Mouse (Mus musculus) testis, adult 2 months (tissue): ENCODE results near the gene Gpc6. TPM values are rescaled to one million over a fixed set of nuclear protein-coding genes. Genes with fewer than 3 reads are reported as not detected.

Source experiments
- H3K27ac ChIP-seq: fragments of 200-500 bp; 2 replicates; pipeline ENCODE4 v1.5.1; 2012; ENCODE audit warnings: low read depth, low read length; ENCODE audit not compliant: control insufficient read depth, insufficient read depth
- H3K27me3 ChIP-seq: fragments of 200-500 bp; 2 replicates; pipeline ENCODE4 v1.6.1; 2012; ENCODE audit warnings: mild to moderate bottlenecking, low read length, moderate library complexity; ENCODE audit not compliant: control insufficient read depth, insufficient read depth
- H3K36me3 ChIP-seq: fragments of 200-500 bp; 2 replicates; pipeline ENCODE4 v1.6.1; 2012; ENCODE audit warnings: mild to moderate bottlenecking, low read length; ENCODE audit not compliant: control insufficient read depth, insufficient read depth
- H3K4me1 ChIP-seq: fragments of 200-500 bp; 2 replicates; pipeline ENCODE4 v1.6.1; 2012; ENCODE audit warnings: low read length; ENCODE audit not compliant: control insufficient read depth, insufficient read depth
- H3K4me3 ChIP-seq: fragments of 200-500 bp; 2 replicates; pipeline ENCODE4 v1.5.1; 2012; ENCODE audit warnings: low read depth, mild to moderate bottlenecking, low read length, moderate library complexity, mixed read lengths; ENCODE audit not compliant: control insufficient read depth
- CTCF ChIP-seq: fragments of 200-500 bp; IDR thresholded peaks from 2 replicates; pipeline ENCODE4 v1.5.1; 2012; ENCODE audit warnings: low read depth, mild to moderate bottlenecking, inconsistent platforms, low read length, moderate library complexity; ENCODE audit not compliant: control insufficient read depth, insufficient read depth, insufficient replicate concordance
- POLR2A ChIP-seq: fragments of 200-500 bp; IDR thresholded peaks from 2 replicates; pipeline ENCODE4 v1.6.1; 2012; ENCODE audit warnings: low read depth, mild to moderate bottlenecking, inconsistent platforms, low read length, moderate library complexity; ENCODE audit not compliant: control insufficient read depth
- polyA plus RNA-seq: library from polyadenylated mRNA; depleted of rRNA; stranded (reverse); fragments of >200 nt; gene quantifications from 2 replicates; pipeline ENCODE4 v1.2.3, GENCODE M21; 2012

The Gpc6 gene
- polyA plus RNA-seq, 1 experiment: 0.35 TPM

DNA sequence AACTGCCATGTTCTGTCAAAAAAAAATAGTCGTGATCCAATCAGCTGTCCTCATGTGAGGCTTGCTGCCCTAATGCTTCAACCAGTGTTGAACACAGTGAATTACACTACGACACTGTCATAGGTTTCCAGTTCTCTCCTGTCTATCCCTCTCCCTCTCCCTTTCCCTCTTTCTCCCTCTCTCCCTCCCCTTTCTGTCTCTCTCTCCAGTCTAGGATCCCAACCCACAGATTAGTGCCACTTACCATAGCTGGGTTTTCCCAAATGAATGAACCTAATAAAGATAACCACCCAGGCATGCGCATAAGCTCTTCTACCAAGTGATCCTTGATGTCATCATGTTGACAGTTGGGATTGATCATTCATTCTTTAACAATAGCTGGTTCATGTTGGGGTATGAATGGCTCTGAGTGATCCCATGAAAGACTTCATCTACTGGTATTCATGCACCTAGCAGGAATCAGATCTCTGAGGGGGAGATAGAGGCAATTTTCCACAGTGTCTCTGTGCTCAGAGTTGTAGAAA, 384.9 kb downstream of the Gpc6 start:
- Histone ChIP-seq H3K4me1 (no peaks in the 10 kb centered on the region), H3K27me3 (no peaks in the 10 kb centered on the region), H3K27ac (no peak overlapping the region), H3K4me3 (no peak overlapping the region), H3K36me3 (no peaks in the 10 kb centered on the region)
- TF ChIP-seq POLR2A (no peak), CTCF (no peak)

DNA sequence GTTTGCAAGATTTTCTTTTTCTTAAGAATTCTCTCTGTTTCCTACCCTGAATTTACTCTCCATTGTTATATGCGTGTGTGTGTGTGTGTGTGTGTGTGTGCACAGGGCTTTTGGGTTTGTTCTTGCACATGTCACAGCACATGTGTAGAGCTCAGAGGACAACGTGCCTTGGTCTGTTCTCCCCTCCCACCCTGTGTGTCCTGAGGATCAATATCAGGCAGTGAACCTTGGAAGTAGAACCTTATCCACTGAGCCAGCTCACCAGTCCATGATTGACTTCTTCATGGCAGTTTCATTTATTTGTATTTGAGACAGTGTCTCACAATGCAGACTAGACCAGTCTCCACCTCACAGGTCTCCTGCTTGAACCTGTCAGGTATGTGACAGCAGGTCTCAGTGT, 399.1 kb downstream of the Gpc6 start:
- Histone ChIP-seq H3K27me3 (no peaks in the 10 kb centered on the region), H3K27ac (no peak overlapping the region), H3K4me1 (no peaks in the 10 kb centered on the region), H3K36me3 (no peaks in the 10 kb centered on the region), H3K4me3 (no peak overlapping the region)
- TF ChIP-seq CTCF (no peak), POLR2A (no peak)

GRCm38 (mm10) chr14:117332256-117332655, 407.1 kb downstream of the Gpc6 start:
- no peak overlapping the region for H3K4me3 ChIP-seq
- TF ChIP-seq CTCF (no peak), POLR2A (no peak)
- H3K27ac ChIP-seq: no peak overlapping the region
- H3K4me1 ChIP-seq: no peaks in the 10 kb centered on the region
- no peaks in the 10 kb centered on the region for H3K27me3 ChIP-seq
- H3K36me3 ChIP-seq: no peaks in the 10 kb centered on the region

DNA sequence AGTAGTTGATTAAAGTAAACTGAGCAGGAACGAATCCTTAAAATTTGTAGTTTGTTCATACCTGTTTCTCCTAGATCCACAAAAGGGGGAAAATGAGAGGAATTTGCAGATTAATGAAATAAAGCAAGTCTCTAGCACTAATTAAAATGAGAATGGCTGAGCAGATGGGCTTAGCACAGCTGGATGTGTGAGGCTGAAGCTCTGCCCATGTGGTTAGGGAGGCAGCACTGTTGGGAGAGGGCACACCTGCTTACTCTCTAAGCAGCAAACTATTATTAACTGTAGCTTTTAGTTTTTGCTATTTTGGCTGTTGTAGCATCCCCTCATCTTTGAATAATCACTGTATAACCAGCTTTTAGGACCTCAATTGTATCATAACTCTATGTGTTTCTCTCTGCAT, 412.2 kb downstream of the Gpc6 start:
- Histone ChIP-seq H3K36me3 (no peaks in the 10 kb centered on the region), H3K27me3 (no peaks in the 10 kb centered on the region), H3K27ac (no peak overlapping the region), H3K4me3 (no peak overlapping the region), H3K4me1 (no peaks in the 10 kb centered on the region)
- TF ChIP-seq POLR2A: no peak
- TF ChIP-seq CTCF: no peak

DNA sequence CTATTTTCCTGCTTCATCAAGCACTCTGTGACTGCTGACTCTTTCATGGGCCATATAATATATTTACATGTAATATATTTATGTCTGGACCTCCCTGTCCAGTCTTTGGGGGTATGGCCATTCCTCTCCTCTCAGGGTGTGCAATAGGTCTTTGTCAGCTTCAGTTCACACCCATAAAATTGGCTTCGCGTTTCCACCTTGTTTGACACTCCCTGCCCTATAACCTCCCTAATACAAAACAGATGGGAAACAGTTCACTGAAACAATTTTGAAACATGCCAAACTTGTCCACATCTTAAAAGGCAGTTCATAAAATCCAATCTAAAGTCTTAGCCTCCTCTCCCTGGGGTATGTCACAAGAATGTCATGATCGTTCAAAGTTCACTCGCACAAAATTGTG, 415.4 kb downstream of the Gpc6 start:
- TF ChIP-seq POLR2A (no peak), CTCF (no peak)
- H3K36me3 ChIP-seq: no peaks in the 10 kb centered on the region
- no peak overlapping the region for H3K27ac ChIP-seq
- no peak overlapping the region for H3K4me3 ChIP-seq
- H3K27me3 ChIP-seq: no peaks in the 10 kb centered on the region
- no peaks in the 10 kb centered on the region for H3K4me1 ChIP-seq

GRCm38 (mm10) chr14:117344505-117344904, 419.4 kb downstream of the Gpc6 start:
- Histone ChIP-seq H3K4me3 (no peak overlapping the region), H3K27ac (no peak overlapping the region), H3K36me3 (no peaks in the 10 kb centered on the region), H3K27me3 (no peaks in the 10 kb centered on the region), H3K4me1 (no peaks in the 10 kb centered on the region)
- TF ChIP-seq CTCF: no peak

- H3K27ac ChIP-seq: no peak overlapping the region
- no peak overlapping the region for H3K4me3 ChIP-seq
- TF ChIP-seq POLR2A: no peak
- no peak for TF ChIP-seq CTCF
These were observed 421.3 kb downstream of the Gpc6 start for GRCm38 (mm10) chr14:117346372-117346885.

DNA sequence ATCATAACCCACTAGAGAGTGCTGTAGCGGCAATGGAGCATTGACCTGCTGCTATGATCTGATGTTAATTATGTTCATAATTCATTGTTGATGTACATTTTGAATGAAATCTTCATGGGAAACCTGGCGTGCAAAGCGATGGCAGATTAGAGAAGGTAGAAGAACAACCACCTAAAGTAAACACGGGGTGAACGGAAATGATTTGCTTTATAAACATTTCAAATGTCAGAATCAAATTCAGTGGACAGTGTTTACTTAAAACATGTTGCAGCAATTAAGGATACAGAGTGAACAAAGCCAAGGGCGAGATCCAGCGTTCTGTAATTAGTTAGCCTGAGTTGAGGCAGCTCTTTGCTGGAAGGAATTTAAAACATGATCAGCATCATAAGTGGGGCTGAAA, 426.2 kb downstream of the Gpc6 start:
- Histone ChIP-seq H3K4me1 (no peaks in the 10 kb centered on the region), H3K27me3 (no peaks in the 10 kb centered on the region), H3K27ac (no peak overlapping the region), H3K4me3 (no peak overlapping the region), H3K36me3 (no peaks in the 10 kb centered on the region)
- TF ChIP-seq CTCF: no peak
- TF ChIP-seq POLR2A: no peak

More at GRCm38 (mm10) chr14:117346372-117346885, 421.3 kb downstream of the Gpc6 start:
- H3K4me1 ChIP-seq: no peaks in the 10 kb centered on the region
- H3K27me3 ChIP-seq: no peaks in the 10 kb centered on the region
- H3K36me3 ChIP-seq: no peaks in the 10 kb centered on the region
